Mouse (Mus musculus) CD4-positive, CD25-positive, alpha-beta regulatory T cell, adult 4 months (primary cell): ENCODE measurements around the gene Brat1. TPM values are rescaled to one million over a fixed set of nuclear protein-coding genes. Genes with fewer than 3 reads are reported as not detected.
"Not testable (repeated sequence)": the region's sequence is repeated elsewhere in the genome, so short reads cannot be mapped to it uniquely, and the experiment has no call there.

Experiments used
- ATAC-seq: one replicate; pipeline ENCODE4 v1.8.0; 2017
- polyA plus RNA-seq, 2 experiments: library from polyadenylated mRNA; unstranded; fragments of 100-300 nt; shearing (Covaris generic); gene quantifications; one replicate each; pipeline ENCODE4 v1.2.1; 2017

Gene Brat1
- 10 to 100 TPM; 15.4 to 33.1 TPM for polyA plus RNA-seq

GRCm38 (mm10) chr5:140704378-140705251 lies at the start of gene Brat1:
Gene Brat1 (plus strand): TSS chr5:140705011.
- ATAC-seq, result peak; percentile 88

- peak; percentile 63 for ATAC-seq
Observed at GRCm38 (mm10) chr5:140659607-140660272, 45.1 kb upstream of the Brat1 start.

- ATAC-seq, result no peak
Observed at GRCm38 (mm10) chr5:140660398-140660797, 44.4 kb upstream of the Brat1 start.

- no peak for ATAC-seq
Observed at GRCm38 (mm10) chr5:140661427-140661826, 43.4 kb upstream of the Brat1 start.

GRCm38 (mm10) chr5:140661875-140662643 lies 42.8 kb upstream of the Brat1 start:
- no peak for ATAC-seq

- no peak for ATAC-seq
Observed at GRCm38 (mm10) chr5:140662741-140663592, 41.8 kb upstream of the Brat1 start.

GRCm38 (mm10) chr5:140663621-140664180 lies 41.1 kb upstream of the Brat1 start:
- peak; percentile 74 for ATAC-seq

GRCm38 (mm10) chr5:140672115-140672514 lies 32.7 kb upstream of the Brat1 start:
- no peak for ATAC-seq

- ATAC-seq, result not testable (repeated sequence)
Observed at GRCm38 (mm10) chr5:140672603-140673002, 32.2 kb upstream of the Brat1 start.

GRCm38 (mm10) chr5:140674036-140674435 lies 30.8 kb upstream of the Brat1 start:
- no peak for ATAC-seq

GRCm38 (mm10) chr5:140675079-140675478 lies 29.7 kb upstream of the Brat1 start:
- no peak for ATAC-seq

GRCm38 (mm10) chr5:140675640-140676039 lies 29.2 kb upstream of the Brat1 start:
- ATAC-seq, result no peak

GRCm38 (mm10) chr5:140677137-140677536 lies 27.7 kb upstream of the Brat1 start:
- ATAC-seq, result no peak

- ATAC-seq, result no peak
Observed at GRCm38 (mm10) chr5:140680051-140680450, 24.8 kb upstream of the Brat1 start.

GRCm38 (mm10) chr5:140680950-140681349 lies 23.9 kb upstream of the Brat1 start:
- ATAC-seq, result no peak

GRCm38 (mm10) chr5:140682113-140682512 lies 22.7 kb upstream of the Brat1 start:
- ATAC-seq, result no peak

GRCm38 (mm10) chr5:140684343-140685148 lies 20.3 kb upstream of the Brat1 start:
- no peak for ATAC-seq

GRCm38 (mm10) chr5:140688434-140688833 lies 16.4 kb upstream of the Brat1 start:
- ATAC-seq, result no peak

GRCm38 (mm10) chr5:140695987-140696386 lies 8.8 kb upstream of the Brat1 start:
- ATAC-seq, result no peak

GRCm38 (mm10) chr5:140699776-140700175 lies 5.0 kb upstream of the Brat1 start:
- no peak for ATAC-seq

- peak; percentile 0 for ATAC-seq
Observed at GRCm38 (mm10) chr5:140701661-140702060, 3.1 kb upstream of the Brat1 start.
